Mouse (Mus musculus) liver, adult 2 months (tissue): ENCODE data around the gene Ap2s1.

Experiments
- CTCF ChIP-seq: fragments of 200-500 bp; IDR thresholded peaks from 2 replicates; pipeline ENCODE4 v1.5.1; 2011; ENCODE audit warnings: low read depth, low read length, control low read depth
- POLR2A ChIP-seq: fragments of 200-500 bp; IDR thresholded peaks from 2 replicates; pipeline ENCODE4 v1.6.1; 2011; ENCODE audit warnings: low read length, control low read depth; ENCODE audit not compliant: insufficient read depth; ENCODE audit errors: extremely low read depth

GRCm38 (mm10) chr7:16781555-16781815 lies 43.3 kb downstream of the Ap2s1 start:
- TF ChIP-seq POLR2A (no peak), CTCF (no peak)
